Mouse (Mus musculus) NIH3T3 (cell line): ENCODE results near the gene Dpm1.

Experiments
- DNase-seq: peaks from one replicate; pipeline ENCODE4 v3.0.0-alpha.2; 2012; ENCODE audit warnings: low read depth

The Dpm1 gene

GRCm38 (mm10) chr2:168166750-168167460 lies 63.5 kb downstream of the Dpm1 start:
- no peak for DNase-seq

- DNase-seq = no peak
Measured at GRCm38 (mm10) chr2:168161978-168162377, 68.4 kb downstream of the Dpm1 start.

GRCm38 (mm10) chr2:168161514-168161971 lies 68.8 kb downstream of the Dpm1 start:
- DNase-seq = no peak

- DNase-seq = no peak
Measured at GRCm38 (mm10) chr2:168160370-168160930, 69.9 kb downstream of the Dpm1 start.
